Comparison of ENCODE assay signal across 8 mouse cellular contexts in genomic region chr9:20976961-20977689, GRCm38 (mm10). TPM values are rescaled to one million over a fixed set of nuclear protein-coding genes. Genes with fewer than 3 reads are reported as not detected.
A peak's percentile ranks its signal among the peaks of the same experiment; 100 is the strongest.
DNase-seq lines count a peak whose midpoint lies in the region; ATAC-seq and TF ChIP-seq lines count a peak whose summit lies in the region.

No protein-coding gene starts in this region.

- no peak for TF ChIP-seq CTCF in cortical plate, adult 2 months (IDR thresholded peaks at IDR 0.05; ENCODE audit: extremely low read depth, insufficient read depth, low read length)

- H3K36me3 ChIP-seq in kidney, embryonic 15.5 days: no peaks in the 10 kb centered on the region
- no peaks in the 10 kb centered on the region for H3K36me3 ChIP-seq in intestine, embryonic 16.5 days (ENCODE audit: control insufficient read depth, insufficient read depth, low read length)
- H3K36me3 ChIP-seq in neural tube, embryonic 11.5 days (ENCODE audit: control insufficient read depth, insufficient read depth, low read length): no peaks in the 10 kb centered on the region

- WGBS in kidney, embryonic 15.5 days: 1% methylated on average over 4 of the region's 4 CpGs
- WGBS in intestine, embryonic 16.5 days: 1% methylated on average over 4 of the region's 4 CpGs
- WGBS in neural tube, embryonic 11.5 days: 2% methylated on average over 4 of the region's 4 CpGs

- ATAC-seq in kidney, embryonic 15.5 days (replicated peaks; ENCODE audit: low FRiP score): no peak
- ATAC-seq in intestine, embryonic 16.5 days: no peak; the same call in 1 of the 2 replicates
- no peak for ATAC-seq in neural tube, embryonic 11.5 days (ENCODE audit: insufficient read depth, low FRiP score, low TSS enrichment)

- H3K4me3 ChIP-seq in kidney, embryonic 15.5 days (replicated peaks): peak overlapping the region; percentile 88
- H3K4me3 ChIP-seq in cortical plate, adult 2 months (ENCODE audit: insufficient read depth, low read length): peak overlapping the region; percentile 55
- H3K4me3 ChIP-seq in intestine, embryonic 16.5 days (ENCODE audit: low read length): peak overlapping the region; percentile 80
- peak overlapping the region; percentile 66 for H3K4me3 ChIP-seq in neural tube, embryonic 11.5 days (ENCODE audit: low read depth, low read length)

- peak overlapping the region; percentile 96 for H3K27ac ChIP-seq in kidney, embryonic 15.5 days
- no peak overlapping the region for H3K27ac ChIP-seq in cortical plate, adult 2 months (ENCODE audit: insufficient read depth, low read length)
- H3K27ac ChIP-seq in intestine, embryonic 16.5 days (ENCODE audit: low read length): peak overlapping the region; percentile 90
- H3K27ac ChIP-seq in neural tube, embryonic 11.5 days (ENCODE audit: low read depth, low read length): no peak overlapping the region

- H3K9ac ChIP-seq in kidney, embryonic 15.5 days: 0 out of 2 replicates have a peak overlapping the region, but pooled peaks have one; percentile 90
- H3K9ac ChIP-seq in intestine, embryonic 16.5 days (ENCODE audit: low read depth, low read length): peak overlapping the region; percentile 87
- no peak overlapping the region for H3K9ac ChIP-seq in neural tube, embryonic 11.5 days (ENCODE audit: low read length)

- no peaks in the 10 kb centered on the region for H3K9me3 ChIP-seq in kidney, embryonic 15.5 days (replicated peaks)
- H3K9me3 ChIP-seq in intestine, embryonic 16.5 days (ENCODE audit: control insufficient read depth, low read length): no peaks in the 10 kb centered on the region
- no peaks in the 10 kb centered on the region for H3K9me3 ChIP-seq in neural tube, embryonic 11.5 days (ENCODE audit: control insufficient read depth, low read length)

- DNase-seq in kidney, postnatal 25 days: no peak
- DNase-seq in neural tube, embryonic 11.5 days (ENCODE audit: low spot score): no peak
- no peak for DNase-seq in layer of hippocampus, adult 9-11 months
- DNase-seq in frontal cortex, adult 2 months (ENCODE audit: extremely low spot score in 1 of 2, low spot score in 1 of 2): no peak
- no peak for DNase-seq in adrenal gland, postnatal 10 days

- TF ChIP-seq POLR2A in cortical plate, adult 2 months (IDR thresholded peaks at IDR 0.05; ENCODE audit: extremely low read depth, insufficient read depth, low read length): no peak

- peak overlapping the region; percentile 91 for H3K4me2 ChIP-seq in kidney, embryonic 15.5 days
- H3K4me2 ChIP-seq in intestine, embryonic 16.5 days (ENCODE audit: low read depth, low read length): peak overlapping the region; percentile 87
- H3K4me2 ChIP-seq in neural tube, embryonic 11.5 days (ENCODE audit: low read depth): peak overlapping the region; percentile 93

- H3K4me1 ChIP-seq in kidney, embryonic 15.5 days: peaks cover 48% of the 10 kb centered on the region
- H3K4me1 ChIP-seq in cortical plate, adult 2 months (ENCODE audit: control insufficient read depth, insufficient read depth, low read length): no peaks in the 10 kb centered on the region
- peaks cover 37% of the 10 kb centered on the region for H3K4me1 ChIP-seq in intestine, embryonic 16.5 days (ENCODE audit: control insufficient read depth, insufficient read depth, low read length)
- peaks cover 20% of the 10 kb centered on the region for H3K4me1 ChIP-seq in neural tube, embryonic 11.5 days (ENCODE audit: control insufficient read depth, insufficient read depth, low read length)

- no peaks in the 10 kb centered on the region for H3K27me3 ChIP-seq in kidney, embryonic 15.5 days
- H3K27me3 ChIP-seq in intestine, embryonic 16.5 days (replicated peaks; ENCODE audit: control insufficient read depth, insufficient read depth, low read length): no peaks in the 10 kb centered on the region
- H3K27me3 ChIP-seq in neural tube, embryonic 11.5 days (ENCODE audit: control insufficient read depth, insufficient read depth, low read length): no peaks in the 10 kb centered on the region

RNA-seq across cellular contexts. Expression of gene S1pr2, which starts 0.5 kb away (rescaled TPM):
- polyA plus RNA-seq in kidney, embryonic 15.5 days (2015; fragmentation: Nextera tagmentation; extraction: Ambion mirVana): 29.8 and 32.7 TPM in 2 replicates
- 1.4 and 1.5 TPM in 2 replicates for polyA plus RNA-seq in cortical plate, adult 2 months (2012; rRNA removed)
- 24.3 and 24.4 TPM in 2 replicates for polyA plus RNA-seq in intestine, embryonic 16.5 days (2015; fragmentation: Nextera tagmentation; extraction: Ambion mirVana)
- polyA plus RNA-seq in neural tube, embryonic 11.5 days (2014; fragmentation: Nextera tagmentation; extraction: Ambion mirVana): 24.8 and 28.5 TPM in 2 replicates
- polyA plus RNA-seq in frontal cortex, adult 2 months (2012; rRNA removed): 1.8 TPM in 2 replicates
- 1 to 10 TPM; 7.4 to 9.7 TPM for total RNA-seq in adrenal gland, postnatal 10 days (2021)

RNA-seq across cellular contexts. Expression of gene Dnmt1, which starts 17.4 kb away (rescaled TPM):
- polyA plus RNA-seq in kidney, embryonic 15.5 days (2015; fragmentation: Nextera tagmentation; extraction: Ambion mirVana): 96.9 and 108 TPM in 2 replicates
- 31.7 and 31.9 TPM in 2 replicates for polyA plus RNA-seq in cortical plate, adult 2 months (2012; rRNA removed)
- polyA plus RNA-seq in intestine, embryonic 16.5 days (2015; fragmentation: Nextera tagmentation; extraction: Ambion mirVana): 56.3 and 56.9 TPM in 2 replicates
- 70.3 and 72.7 TPM in 2 replicates for polyA plus RNA-seq in neural tube, embryonic 11.5 days (2014; fragmentation: Nextera tagmentation; extraction: Ambion mirVana)
- 40.6 and 41.2 TPM in 2 replicates for polyA plus RNA-seq in frontal cortex, adult 2 months (2012; rRNA removed)
- 10 to 100 TPM; 44.9 to 54.7 TPM for total RNA-seq in adrenal gland, postnatal 10 days (2021)

RNA-seq across cellular contexts. Expression of gene Mrpl4, which starts 25.4 kb away (rescaled TPM):
- polyA plus RNA-seq in kidney, embryonic 15.5 days (2015; fragmentation: Nextera tagmentation; extraction: Ambion mirVana): 140 and 143 TPM in 2 replicates
- 108 and 109 TPM in 2 replicates for polyA plus RNA-seq in cortical plate, adult 2 months (2012; rRNA removed)
- 165 and 181 TPM in 2 replicates for polyA plus RNA-seq in intestine, embryonic 16.5 days (2015; fragmentation: Nextera tagmentation; extraction: Ambion mirVana)
- polyA plus RNA-seq in neural tube, embryonic 11.5 days (2014; fragmentation: Nextera tagmentation; extraction: Ambion mirVana): 131 and 135 TPM in 2 replicates
- polyA plus RNA-seq in frontal cortex, adult 2 months (2012; rRNA removed): 114 and 131 TPM in 2 replicates
- 100 to 1,000 TPM; 121 to 125 TPM for total RNA-seq in adrenal gland, postnatal 10 days (2021)

RNA-seq across cellular contexts. Expression of gene Icam1, which starts 38.7 kb away (rescaled TPM):
- 10.8 and 13.7 TPM in 2 replicates for polyA plus RNA-seq in kidney, embryonic 15.5 days (2015; fragmentation: Nextera tagmentation; extraction: Ambion mirVana)
- 2.8 and 3.6 TPM in 2 replicates for polyA plus RNA-seq in cortical plate, adult 2 months (2012; rRNA removed)
- 12.7 and 13.7 TPM in 2 replicates for polyA plus RNA-seq in intestine, embryonic 16.5 days (2015; fragmentation: Nextera tagmentation; extraction: Ambion mirVana)
- polyA plus RNA-seq in neural tube, embryonic 11.5 days (2014; fragmentation: Nextera tagmentation; extraction: Ambion mirVana): 5.6 TPM in 2 replicates
- polyA plus RNA-seq in frontal cortex, adult 2 months (2012; rRNA removed): 2.9 and 3.5 TPM in 2 replicates
- 10 to 100 TPM; 10.8 to 12.4 TPM for total RNA-seq in adrenal gland, postnatal 10 days (2021)

RNA-seq across cellular contexts. Expression of gene Icam4, which starts 52.0 kb away (rescaled TPM):
- 2.0 and 2.7 TPM in 2 replicates for polyA plus RNA-seq in kidney, embryonic 15.5 days (2015; fragmentation: Nextera tagmentation; extraction: Ambion mirVana)
- polyA plus RNA-seq in cortical plate, adult 2 months (2012; rRNA removed): 1.7 and 2.3 TPM in 2 replicates
- 1.8 and 5.4 TPM in 2 replicates for polyA plus RNA-seq in intestine, embryonic 16.5 days (2015; fragmentation: Nextera tagmentation; extraction: Ambion mirVana)
- 4.2 and 5.8 TPM in 2 replicates for polyA plus RNA-seq in neural tube, embryonic 11.5 days (2014; fragmentation: Nextera tagmentation; extraction: Ambion mirVana)
- 3.3 TPM in 2 replicates for polyA plus RNA-seq in frontal cortex, adult 2 months (2012; rRNA removed)
- total RNA-seq in adrenal gland, postnatal 10 days (2021): 1 to 10 TPM; 2.3 to 3.2 TPM

Comparison
In these comparisons a context has a peak if more than half of its experiments do, and no peak if none do; other contexts are left out.
1. H3K27ac ChIP-seq: peak in kidney, embryonic 15.5 days (single experiment) and intestine, embryonic 16.5 days (single experiment); none in cortical plate, adult 2 months (single experiment) and neural tube, embryonic 11.5 days (single experiment).
2. Peak in every context shown above with its lines, with median percentiles within 50 percentile points of each other: H3K4me2 ChIP-seq and H3K4me3 ChIP-seq.